Mouse (Mus musculus): Measurements from ENCODE around the gene Rxra. TPM values are rescaled to one million over a fixed set of nuclear protein-coding genes. Genes with fewer than 3 reads are reported as not detected.

Gene Rxra
- polyA plus RNA-seq, 1 experiment from 2014 or later = 5.2 TPM

GRCm38 (mm10) chr2:27764256-27764936 lies 88.2 kb downstream of the Rxra start:
- Histone ChIP-seq H3K9ac (ENCODE audit: low read depth, low read length) (no peak overlapping the region), H3K4me2 (no peak overlapping the region), H3K27me3 (replicated peaks; ENCODE audit: control insufficient read depth, insufficient read depth, low read length) (no peaks in the 10 kb centered on the region), H3K27ac (ENCODE audit: low read depth, low read length) (no peak overlapping the region), H3K36me3 (ENCODE audit: control insufficient read depth, insufficient read depth, low read length) (peaks cover 5% of the 10 kb centered on the region; the same call in 1 of the 2 replicates), H3K4me3 (ENCODE audit: low read depth, low read length) (no peak overlapping the region), H3K9me3 (ENCODE audit: control insufficient read depth, low read length) (no peaks in the 10 kb centered on the region), H3K4me1 (replicated peaks; ENCODE audit: control insufficient read depth, insufficient read depth, low read length) (no peaks in the 10 kb centered on the region; the same call in none of the 2 replicates)
- peak; percentile 27; the same call in 1 of the 2 replicates for ATAC-seq (replicated peaks; ENCODE audit: low FRiP score)
- DNase-seq (ENCODE audit: low spot score) = no peak
- WGBS = 36% methylated on average over 6 of the region's 6 CpGs

- WGBS = 20% methylated on average over 3 of the region's 3 CpGs
- DNase-seq (ENCODE audit: low spot score) = peak; percentile 83
Measured at GRCm38 (mm10) chr2:27764937-27765319, 88.7 kb downstream of the Rxra start.

GRCm38 (mm10) chr2:27767773-27768172 lies 91.5 kb downstream of the Rxra start:
- WGBS = 51% methylated on average over 7 of the region's 7 CpGs
- H3K4me3 ChIP-seq (ENCODE audit: low read depth, low read length) = no peak overlapping the region
- no peak overlapping the region for H3K9ac ChIP-seq (ENCODE audit: low read depth, low read length)
- H3K4me1 ChIP-seq (replicated peaks; ENCODE audit: control insufficient read depth, insufficient read depth, low read length) = no peaks in the 10 kb centered on the region; the same call in none of the 2 replicates
- no peaks in the 10 kb centered on the region for H3K9me3 ChIP-seq (ENCODE audit: control insufficient read depth, low read length)
- DNase-seq (ENCODE audit: low spot score) (no peak), ATAC-seq (replicated peaks; ENCODE audit: low FRiP score) (no peak)
- H3K4me2 ChIP-seq = no peak overlapping the region
- no peaks in the 10 kb centered on the region for H3K27me3 ChIP-seq (replicated peaks; ENCODE audit: control insufficient read depth, insufficient read depth, low read length)
- no peaks in the 10 kb centered on the region for H3K36me3 ChIP-seq (ENCODE audit: control insufficient read depth, insufficient read depth, low read length)
- H3K27ac ChIP-seq (ENCODE audit: low read depth, low read length) = no peak overlapping the region

More at GRCm38 (mm10) chr2:27764937-27765319, 88.7 kb downstream of the Rxra start:
- H3K4me3 ChIP-seq (ENCODE audit: low read depth, low read length) = no peak overlapping the region
- no peak overlapping the region for H3K9ac ChIP-seq (ENCODE audit: low read depth, low read length)
- no peak overlapping the region for H3K4me2 ChIP-seq
- no peaks in the 10 kb centered on the region; the same call in none of the 2 replicates for H3K4me1 ChIP-seq (replicated peaks; ENCODE audit: control insufficient read depth, insufficient read depth, low read length)
- peak; percentile 50; the same call in 1 of the 2 replicates for ATAC-seq (replicated peaks; ENCODE audit: low FRiP score)
- H3K27me3 ChIP-seq (replicated peaks; ENCODE audit: control insufficient read depth, insufficient read depth, low read length) = no peaks in the 10 kb centered on the region
- no peak overlapping the region for H3K27ac ChIP-seq (ENCODE audit: low read depth, low read length)
- peaks cover 2% of the 10 kb centered on the region; the same call in 1 of the 2 replicates for H3K36me3 ChIP-seq (ENCODE audit: control insufficient read depth, insufficient read depth, low read length)
- no peaks in the 10 kb centered on the region for H3K9me3 ChIP-seq (ENCODE audit: control insufficient read depth, low read length)

GRCm38 (mm10) chr2:27769701-27770100 lies 93.5 kb downstream of the Rxra start:
- Histone ChIP-seq H3K9me3 (ENCODE audit: control insufficient read depth, low read length) (no peaks in the 10 kb centered on the region), H3K27ac (ENCODE audit: low read depth, low read length) (no peak overlapping the region), H3K4me3 (ENCODE audit: low read depth, low read length) (no peak overlapping the region), H3K27me3 (replicated peaks; ENCODE audit: control insufficient read depth, insufficient read depth, low read length) (no peaks in the 10 kb centered on the region), H3K4me2 (no peak overlapping the region), H3K4me1 (replicated peaks; ENCODE audit: control insufficient read depth, insufficient read depth, low read length) (no peaks in the 10 kb centered on the region; the same call in 1 of the 2 replicates), H3K36me3 (ENCODE audit: control insufficient read depth, insufficient read depth, low read length) (no peaks in the 10 kb centered on the region), H3K9ac (ENCODE audit: low read depth, low read length) (no peak overlapping the region)
- 22% methylated on average over 5 of the region's 5 CpGs for WGBS
- DNase-seq (ENCODE audit: low spot score) (no peak), ATAC-seq (replicated peaks; ENCODE audit: low FRiP score) (no peak)

GRCm38 (mm10) chr2:27770205-27770604 lies 94.0 kb downstream of the Rxra start:
- H3K36me3 ChIP-seq (ENCODE audit: control insufficient read depth, insufficient read depth, low read length) = no peaks in the 10 kb centered on the region
- no peak overlapping the region for H3K4me2 ChIP-seq
- DNase-seq (ENCODE audit: low spot score) (no peak), ATAC-seq (replicated peaks; ENCODE audit: low FRiP score) (no peak)
- no peak overlapping the region for H3K27ac ChIP-seq (ENCODE audit: low read depth, low read length)
- no peaks in the 10 kb centered on the region for H3K9me3 ChIP-seq (ENCODE audit: control insufficient read depth, low read length)
- no peaks in the 10 kb centered on the region for H3K27me3 ChIP-seq (replicated peaks; ENCODE audit: control insufficient read depth, insufficient read depth, low read length)
- no peak overlapping the region for H3K4me3 ChIP-seq (ENCODE audit: low read depth, low read length)
- H3K9ac ChIP-seq (ENCODE audit: low read depth, low read length) = no peak overlapping the region
- WGBS = 6% methylated on average over 4 of the region's 4 CpGs
- H3K4me1 ChIP-seq (replicated peaks; ENCODE audit: control insufficient read depth, insufficient read depth, low read length) = no peaks in the 10 kb centered on the region

GRCm38 (mm10) chr2:27771936-27772335 lies 95.7 kb downstream of the Rxra start:
- DNase-seq (ENCODE audit: low spot score) (peak; percentile 76), ATAC-seq (replicated peaks; ENCODE audit: low FRiP score) (no peak)
- H3K4me1 ChIP-seq (replicated peaks; ENCODE audit: control insufficient read depth, insufficient read depth, low read length) = no peaks in the 10 kb centered on the region

GRCm38 (mm10) chr2:27772841-27773388 lies 96.7 kb downstream of the Rxra start:
- Histone ChIP-seq H3K4me2 (no peak overlapping the region), H3K27ac (ENCODE audit: low read depth, low read length) (no peak overlapping the region), H3K36me3 (ENCODE audit: control insufficient read depth, insufficient read depth, low read length) (no peaks in the 10 kb centered on the region), H3K9ac (ENCODE audit: low read depth, low read length) (no peak overlapping the region), H3K4me3 (ENCODE audit: low read depth, low read length) (no peak overlapping the region), H3K4me1 (replicated peaks; ENCODE audit: control insufficient read depth, insufficient read depth, low read length) (no peaks in the 10 kb centered on the region), H3K9me3 (ENCODE audit: control insufficient read depth, low read length) (no peaks in the 10 kb centered on the region), H3K27me3 (replicated peaks; ENCODE audit: control insufficient read depth, insufficient read depth, low read length) (no peaks in the 10 kb centered on the region)
- WGBS = 62% methylated on average over 7 of the region's 7 CpGs
- DNase-seq (ENCODE audit: low spot score) (no peak), ATAC-seq (replicated peaks; ENCODE audit: low FRiP score) (no peak)

More at GRCm38 (mm10) chr2:27771936-27772335, 95.7 kb downstream of the Rxra start:
- no peak overlapping the region for H3K27ac ChIP-seq (ENCODE audit: low read depth, low read length)
- H3K36me3 ChIP-seq (ENCODE audit: control insufficient read depth, insufficient read depth, low read length) = no peaks in the 10 kb centered on the region
- no peaks in the 10 kb centered on the region for H3K9me3 ChIP-seq (ENCODE audit: control insufficient read depth, low read length)
- H3K27me3 ChIP-seq (replicated peaks; ENCODE audit: control insufficient read depth, insufficient read depth, low read length) = no peaks in the 10 kb centered on the region
- 33% methylated on average over 7 of the region's 7 CpGs for WGBS
- no peak overlapping the region for H3K4me3 ChIP-seq (ENCODE audit: low read depth, low read length)
- no peak overlapping the region for H3K9ac ChIP-seq (ENCODE audit: low read depth, low read length)
- no peak overlapping the region for H3K4me2 ChIP-seq

- H3K4me2 ChIP-seq = no peak overlapping the region
- H3K27me3 ChIP-seq (replicated peaks; ENCODE audit: control insufficient read depth, insufficient read depth, low read length) = no peaks in the 10 kb centered on the region
- no peak for ATAC-seq (replicated peaks; ENCODE audit: low FRiP score)
- no peaks in the 10 kb centered on the region for H3K4me1 ChIP-seq (replicated peaks; ENCODE audit: control insufficient read depth, insufficient read depth, low read length)
- WGBS = 66% methylated on average over 24 of the region's 24 CpGs
- no peak overlapping the region for H3K9ac ChIP-seq (ENCODE audit: low read depth, low read length)
- DNase-seq (ENCODE audit: low spot score) = no peak
- no peak overlapping the region for H3K4me3 ChIP-seq (ENCODE audit: low read depth, low read length)
- no peaks in the 10 kb centered on the region for H3K36me3 ChIP-seq (ENCODE audit: control insufficient read depth, insufficient read depth, low read length)
- H3K9me3 ChIP-seq (ENCODE audit: control insufficient read depth, low read length) = no peaks in the 10 kb centered on the region
- no peak overlapping the region for H3K27ac ChIP-seq (ENCODE audit: low read depth, low read length)
Measured at GRCm38 (mm10) chr2:27773980-27774730, 97.9 kb downstream of the Rxra start.

Measured in liver, embryonic 11.5 days (tissue).